Mouse (Mus musculus) forebrain, embryonic 12.5 days (tissue): Measurements from ENCODE around the gene Ube2dnl2. TPM values are rescaled to one million over a fixed set of nuclear protein-coding genes. Genes with fewer than 3 reads are reported as not detected.

ENCODE experiments used
- ATAC-seq: fragments of 200-750 bp; cut with Nextera tagmentation; 2 replicates; pipeline ENCODE4 v1.8.0; 2017; ENCODE audit warnings: moderate TSS enrichment; ENCODE audit not compliant: low FRiP score
- H3K27ac ChIP-seq: fragments of 300-500 bp; sonication (generic); 2 replicates; pipeline ENCODE4 v1.5.1; 2016; ENCODE audit warnings: mild to moderate bottlenecking
- H3K27me3 ChIP-seq: fragments of 300-500 bp; sonication (generic); 2 replicates; pipeline ENCODE4 v1.6.1; 2016; ENCODE audit warnings: mild to moderate bottlenecking
- H3K36me3 ChIP-seq: fragments of 300-500 bp; sonication (generic); replicated peaks from 2 replicates; pipeline ENCODE4 v1.6.1; 2016; ENCODE audit warnings: mild to moderate bottlenecking
- H3K4me1 ChIP-seq: fragments of 300-500 bp; sonication (generic); 2 replicates; pipeline ENCODE4 v1.6.1; 2016
- H3K4me2 ChIP-seq: fragments of 300-500 bp; sonication (generic); 2 replicates; pipeline ENCODE4 v1.6.1; 2016; ENCODE audit warnings: mild to moderate bottlenecking, moderate library complexity
- H3K4me3 ChIP-seq: fragments of 300-500 bp; sonication (generic); replicated peaks from 2 replicates; pipeline ENCODE4 v1.5.1; 2016; ENCODE audit warnings: mild to moderate bottlenecking
- H3K9ac ChIP-seq: fragments of 300-500 bp; sonication (generic); 2 replicates; pipeline ENCODE4 v1.6.1; 2016; ENCODE audit warnings: mild to moderate bottlenecking
- H3K9me3 ChIP-seq: fragments of 300-500 bp; sonication (generic); 2 replicates; pipeline ENCODE4 v1.6.1; 2016
- WGBS: fragments of 180-500 bp; shearing (Covaris S2); methylation state at CpG from one replicate; pipeline ENCODE4 v1.1.7; 2016; 5-methylcytosine and 5-hydroxymethylcytosine counted together
- polyA plus RNA-seq: library from polyadenylated mRNA; unstranded; fragments of >200 nt; fragmentation: Nextera tagmentation; extraction: Ambion mirVana; gene quantifications from 2 replicates; pipeline ENCODE4 v1.2.1, GENCODE M21; 2016

The Ube2dnl2 gene
- not detected in 2 replicates for polyA plus RNA-seq

DNA sequence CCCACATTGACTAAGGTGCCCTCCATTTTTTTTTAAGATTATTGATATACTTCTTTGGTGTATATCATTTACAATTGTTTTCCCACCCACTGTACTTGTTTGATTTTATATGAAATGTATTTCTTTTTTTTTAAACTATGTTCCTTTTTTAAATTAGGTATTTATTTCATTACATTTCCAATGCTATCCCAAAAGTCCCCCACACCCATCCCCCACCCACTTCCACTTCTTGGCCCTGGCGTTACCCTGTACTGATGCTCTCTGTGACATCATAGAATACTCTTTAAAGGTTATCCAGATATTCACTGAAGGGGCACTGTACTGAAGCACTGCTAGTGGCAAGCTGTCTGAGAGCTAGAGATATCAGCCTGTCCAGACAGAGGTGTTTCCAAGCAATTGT lies at the start of gene Ube2dnl2:
Gene Ube2dnl2, plus strand, starts transcription at position 301 of the 400 bp plus-strand sequence.
- Histone ChIP-seq H3K4me3 (no peak within 1 kb of the TSS), H3K4me2 (no peak within 1 kb of the TSS), H3K36me3 (no peaks in the 10 kb centered on the region), H3K9ac (no peak within 1 kb of the TSS), H3K4me1 (no peaks in the 10 kb centered on the region), H3K27ac (no peak within 1 kb of the TSS), H3K27me3 (no peaks in the 10 kb centered on the region), H3K9me3 (no peaks in the 10 kb centered on the region)
- 81% methylated on average over 1 of the region's 1 CpGs for WGBS
- no peak for ATAC-seq

DNA sequence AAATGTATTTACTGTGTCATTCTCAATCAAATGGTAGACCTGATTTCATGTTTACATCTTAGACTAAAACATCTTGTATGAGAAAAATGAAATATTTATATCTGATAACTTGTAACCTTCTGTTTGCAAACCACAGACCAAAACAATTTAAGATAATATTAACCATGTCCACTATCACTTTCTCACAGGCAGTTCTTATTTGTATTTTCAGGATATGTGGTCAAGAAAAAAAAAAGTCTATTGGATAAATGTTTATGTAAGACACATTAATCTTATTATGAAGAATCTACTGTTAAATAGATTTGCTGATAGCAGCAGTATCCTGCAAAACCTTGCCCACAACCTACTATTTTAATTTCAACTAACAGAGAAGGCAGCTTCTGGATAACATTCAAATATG lies 11.9 kb upstream of the Ube2dnl2 start:
- Histone ChIP-seq H3K9ac (no peak overlapping the region), H3K9me3 (no peaks in the 10 kb centered on the region), H3K4me1 (no peaks in the 10 kb centered on the region), H3K4me2 (no peak overlapping the region), H3K4me3 (no peak overlapping the region), H3K36me3 (no peaks in the 10 kb centered on the region), H3K27me3 (no peaks in the 10 kb centered on the region), H3K27ac (no peak overlapping the region)
- ATAC-seq: no peak

DNA sequence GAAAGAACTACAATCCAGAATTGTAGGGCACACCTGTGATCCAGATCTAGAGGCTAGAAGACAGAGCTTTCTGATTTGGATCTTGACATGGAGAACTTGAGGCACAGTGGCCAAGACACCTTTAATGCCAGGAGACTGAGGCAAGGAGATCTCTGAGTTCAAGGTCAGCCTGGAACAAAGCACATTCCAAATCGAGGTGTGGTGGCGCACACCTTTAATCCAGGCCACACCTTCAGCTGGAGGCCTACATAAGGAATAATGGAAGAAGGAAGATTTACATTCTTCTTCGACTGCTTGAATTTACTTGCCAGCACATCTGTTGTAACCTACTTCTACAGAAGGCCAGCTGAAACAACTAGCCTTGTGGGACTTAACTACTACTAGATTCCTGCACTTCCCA lies 9.9 kb upstream of the Ube2dnl2 start:
- no peak for ATAC-seq
- 86% methylated on average over 3 of the region's 3 CpGs for WGBS
- Histone ChIP-seq H3K9ac (no peak overlapping the region), H3K4me3 (no peak overlapping the region), H3K27ac (no peak overlapping the region), H3K9me3 (no peaks in the 10 kb centered on the region), H3K4me1 (no peaks in the 10 kb centered on the region), H3K36me3 (no peaks in the 10 kb centered on the region), H3K27me3 (no peaks in the 10 kb centered on the region), H3K4me2 (no peak overlapping the region)

DNA sequence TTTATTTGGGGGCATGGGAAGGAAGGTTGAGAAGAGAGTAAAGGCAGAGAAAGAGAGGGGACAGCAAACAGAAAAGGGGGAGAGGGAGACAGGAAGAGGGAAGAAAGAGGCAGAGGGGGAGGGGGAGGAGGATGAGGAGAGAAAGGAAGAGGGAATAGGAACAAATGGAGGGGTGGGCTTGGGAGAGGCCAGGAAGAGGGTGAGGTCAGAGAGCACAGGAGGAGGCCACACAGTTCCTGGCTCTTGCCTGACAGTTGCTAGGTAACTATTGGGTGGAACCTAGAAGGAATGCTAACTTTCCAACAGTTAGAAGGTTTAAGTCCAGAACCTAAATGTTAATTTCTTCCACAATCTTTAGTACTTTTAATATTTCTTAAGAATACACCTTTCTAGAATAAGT lies 4.0 kb upstream of the Ube2dnl2 start:
- no peaks in the 10 kb centered on the region for H3K27me3 ChIP-seq
- H3K4me1 ChIP-seq: no peaks in the 10 kb centered on the region
- no peak overlapping the region for H3K4me2 ChIP-seq
- no peaks in the 10 kb centered on the region for H3K9me3 ChIP-seq
- no peak overlapping the region for H3K4me3 ChIP-seq
- H3K36me3 ChIP-seq: no peaks in the 10 kb centered on the region
- ATAC-seq: no peak
- H3K27ac ChIP-seq: no peak overlapping the region
- H3K9ac ChIP-seq: no peak overlapping the region

DNA sequence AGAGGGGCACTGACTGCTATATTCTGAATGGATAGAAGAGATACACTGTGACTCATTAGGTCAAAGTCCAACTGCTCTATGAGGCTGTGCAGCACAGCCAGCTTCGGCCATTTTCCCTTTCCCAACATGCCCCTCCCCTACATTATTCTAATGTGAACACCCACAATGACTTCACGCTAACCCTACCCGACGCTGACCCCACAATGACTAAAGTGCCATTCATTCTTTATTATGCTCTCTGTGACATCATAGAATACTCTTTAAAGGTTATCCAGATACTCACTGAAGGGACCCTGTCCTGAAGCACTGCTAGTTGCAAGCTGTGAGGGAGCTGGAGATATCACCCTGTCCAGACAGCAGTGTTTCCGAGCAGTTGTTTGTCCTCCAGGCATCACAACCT lies 2.7 kb upstream of the Ube2dnl2 start, which contains the start of gene Ube2dnl1:
Gene Ube2dnl1, plus strand, starts transcription at position 301 of the 400 bp plus-strand sequence.
- Histone ChIP-seq H3K27me3 (no peaks in the 10 kb centered on the region), H3K4me2 (no peak within 1 kb of the TSS), H3K4me1 (no peaks in the 10 kb centered on the region), H3K9ac (no peak within 1 kb of the TSS), H3K36me3 (no peaks in the 10 kb centered on the region), H3K4me3 (no peak within 1 kb of the TSS), H3K9me3 (no peaks in the 10 kb centered on the region), H3K27ac (no peak within 1 kb of the TSS)
- WGBS: 81% methylated on average over 5 of the region's 5 CpGs
- no peak for ATAC-seq

DNA sequence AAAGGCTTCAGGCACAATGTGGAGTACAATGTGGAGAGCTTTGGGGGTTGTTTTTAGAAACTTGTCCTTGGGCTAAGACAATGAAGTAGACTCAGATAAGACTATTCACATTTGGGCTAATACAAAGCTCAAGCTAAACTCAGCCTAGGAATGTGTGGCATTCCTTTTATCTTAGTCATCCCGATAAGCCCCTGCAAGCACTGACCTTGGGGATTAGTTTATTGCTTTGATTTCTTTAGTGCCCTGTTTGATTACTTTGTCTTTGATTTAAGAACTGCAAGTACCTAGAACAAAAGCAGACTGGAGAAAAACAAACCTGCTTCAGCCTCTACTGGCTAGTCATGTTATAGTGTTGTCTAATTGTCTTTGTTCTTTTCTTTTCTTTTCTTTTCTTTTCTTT lies 47.7 kb downstream of the Ube2dnl2 start:
- 32% methylated on average over 1 of the region's 1 CpGs for WGBS
- ATAC-seq: no peak
- no peak overlapping the region for H3K4me2 ChIP-seq

More for the DNA sequence above, 47.7 kb downstream of the Ube2dnl2 start:
- H3K36me3 ChIP-seq: no peaks in the 10 kb centered on the region
- H3K4me3 ChIP-seq: no peak overlapping the region
- H3K27me3 ChIP-seq: no peaks in the 10 kb centered on the region
- no peaks in the 10 kb centered on the region for H3K9me3 ChIP-seq
- no peak overlapping the region for H3K9ac ChIP-seq
- H3K27ac ChIP-seq: no peak overlapping the region
- no peaks in the 10 kb centered on the region for H3K4me1 ChIP-seq

Other genes starting within 250 kb of the Ube2dnl2 start
- gene Ube2dnl1, start 2.6 kb upstream of the Ube2dnl2 start, polyA plus RNA-seq: not detected in 2 replicates